Mouse (Mus musculus) C2C12 (cell line): Measurements from ENCODE around the gene Fbxo2. TPM values are rescaled to one million over a fixed set of nuclear protein-coding genes. Genes with fewer than 3 reads are reported as not detected.
"Not testable (repeated sequence)": the region's sequence is repeated elsewhere in the genome, so short reads cannot be mapped to it uniquely, and the experiment has no call there.

Experiments used
- H3K27me3 ChIP-seq: one replicate; pipeline ENCODE4 v1.6.1; 2011; ENCODE audit not compliant: control insufficient read depth, insufficient read depth, insufficient read length
- H3K36me3 ChIP-seq: one replicate; pipeline ENCODE4 v1.6.1; 2011; ENCODE audit not compliant: control insufficient read depth, insufficient read depth
- H3K4me3 ChIP-seq: one replicate; pipeline ENCODE4 v1.5.1; 2011; ENCODE audit warnings: mild to moderate bottlenecking, control low read depth; ENCODE audit not compliant: poor library complexity, insufficient read depth, severe bottlenecking
- H3K79me2 ChIP-seq: one replicate; pipeline ENCODE4 v1.6.1; 2011; ENCODE audit not compliant: control insufficient read depth, insufficient read depth
- H3K79me3 ChIP-seq: one replicate; pipeline ENCODE4 v1.6.1; 2011; ENCODE audit warnings: low read depth, control low read depth
- H3ac ChIP-seq: one replicate; pipeline ENCODE3; 2011; ENCODE audit warnings: low read depth; ENCODE audit not compliant: control insufficient read depth, insufficient read length
- CEBPB ChIP-seq: IDR thresholded peaks from one replicate; pipeline ENCODE4 v1.6.1; 2011; ENCODE audit warnings: low read depth, mild to moderate bottlenecking, control low read depth, moderate library complexity
- CTCF ChIP-seq: IDR thresholded peaks from one replicate; pipeline ENCODE4 v1.5.1; 2011; ENCODE audit not compliant: control insufficient read depth, insufficient read depth, insufficient read length
- FOSL1 ChIP-seq: IDR thresholded peaks from one replicate; pipeline ENCODE4 v1.8.0; 2011; ENCODE audit warnings: mild to moderate bottlenecking, low read length; ENCODE audit not compliant: poor library complexity, insufficient read depth, severe bottlenecking
- MAX ChIP-seq: IDR thresholded peaks from one replicate; pipeline ENCODE4 v1.6.1; 2011; ENCODE audit warnings: mild to moderate bottlenecking, control low read depth
- MYOD1 ChIP-seq: IDR thresholded peaks from one replicate; pipeline ENCODE4 v1.6.1; 2011; ENCODE audit warnings: low read depth; ENCODE audit not compliant: control insufficient read depth, insufficient read length
- MYOG ChIP-seq: IDR thresholded peaks from one replicate; pipeline ENCODE4 v1.6.1; 2011; ENCODE audit not compliant: control insufficient read depth, insufficient read length; ENCODE audit errors: extremely low read depth
- USF1 ChIP-seq: IDR thresholded peaks from one replicate; pipeline ENCODE4 v1.6.1; 2011; ENCODE audit warnings: low read depth, mild to moderate bottlenecking, control low read depth, moderate library complexity
- polyA plus RNA-seq: library from polyadenylated mRNA; unstranded; fragments of >200 nt; fragmentation: generic; extraction: Trizol; gene quantifications from one replicate; pipeline ENCODE4 v1.2.1, GENCODE M21; 2012; ENCODE audit warnings: missing spikeins

Gene Fbxo2
- polyA plus RNA-seq, 1 experiment: 14.2 TPM

GRCm38 (mm10) chr4:148168287-148168686 lies 7.9 kb downstream of the Fbxo2 start:
- no peaks in the 10 kb centered on the region for H3K79me2 ChIP-seq
- TF ChIP-seq CEBPB (no peak), MYOD1 (no peak), USF1 (no peak), FOSL1 (no peak), MAX (peak; percentile 41), MYOG (no peak), CTCF (peak; percentile 33)
- no peaks in the 10 kb centered on the region for H3K79me3 ChIP-seq
- H3K27me3 ChIP-seq: peaks cover 40% of the 10 kb centered on the region
- H3K4me3 ChIP-seq: no peak overlapping the region
- H3K36me3 ChIP-seq: no peaks in the 10 kb centered on the region
- no peak overlapping the region for H3ac ChIP-seq

GRCm38 (mm10) chr4:148169586-148169985 lies 9.2 kb downstream of the Fbxo2 start:
- TF ChIP-seq USF1 (no peak), CEBPB (no peak), MYOD1 (no peak), MYOG (no peak), CTCF (no peak), FOSL1 (no peak), MAX (no peak)
- H3K79me3 ChIP-seq: no peaks in the 10 kb centered on the region
- H3K4me3 ChIP-seq: no peak overlapping the region
- H3ac ChIP-seq: no peak overlapping the region
- H3K27me3 ChIP-seq: peaks cover 44% of the 10 kb centered on the region
- H3K36me3 ChIP-seq: no peaks in the 10 kb centered on the region
- no peaks in the 10 kb centered on the region for H3K79me2 ChIP-seq

- Histone ChIP-seq H3ac (no peak overlapping the region), H3K27me3 (peaks cover 45% of the 10 kb centered on the region), H3K4me3 (no peak overlapping the region), H3K79me3 (no peaks in the 10 kb centered on the region), H3K36me3 (no peaks in the 10 kb centered on the region), H3K79me2 (no peaks in the 10 kb centered on the region)
- peak; percentile 56 for TF ChIP-seq CTCF
- no peak for TF ChIP-seq MYOG
Observed at GRCm38 (mm10) chr4:148170842-148171241, 10.4 kb downstream of the Fbxo2 start.

- H3ac ChIP-seq: no peak overlapping the region
- H3K27me3 ChIP-seq: peaks cover 45% of the 10 kb centered on the region
- H3K4me3 ChIP-seq: no peak overlapping the region
- no peak for TF ChIP-seq FOSL1
- no peak for TF ChIP-seq MYOG
- TF ChIP-seq USF1: no peak
- no peak for TF ChIP-seq CTCF
- no peak for TF ChIP-seq MAX
- no peak for TF ChIP-seq MYOD1
- TF ChIP-seq CEBPB: no peak
- H3K79me2 ChIP-seq: no peaks in the 10 kb centered on the region
- no peaks in the 10 kb centered on the region for H3K79me3 ChIP-seq
- H3K36me3 ChIP-seq: no peaks in the 10 kb centered on the region
Observed at GRCm38 (mm10) chr4:148171261-148171660, 10.8 kb downstream of the Fbxo2 start.

GRCm38 (mm10) chr4:148173811-148174494 lies 13.5 kb downstream of the Fbxo2 start:
- H3K79me3 ChIP-seq: no peaks in the 10 kb centered on the region
- H3K36me3 ChIP-seq: no peaks in the 10 kb centered on the region
- no peak overlapping the region for H3K4me3 ChIP-seq
- H3K79me2 ChIP-seq: no peaks in the 10 kb centered on the region
- peaks cover 67% of the 10 kb centered on the region for H3K27me3 ChIP-seq
- no peak overlapping the region for H3ac ChIP-seq
- TF ChIP-seq MYOD1 (no peak), MYOG (no peak), CEBPB (no peak), MAX (no peak), CTCF (no peak), FOSL1 (no peak), USF1 (no peak)

- Histone ChIP-seq H3K36me3 (no peaks in the 10 kb centered on the region), H3K79me2 (no peaks in the 10 kb centered on the region), H3ac (no peak overlapping the region), H3K27me3 (peaks cover 68% of the 10 kb centered on the region), H3K79me3 (no peaks in the 10 kb centered on the region), H3K4me3 (no peak overlapping the region)
- TF ChIP-seq USF1 (no peak), MYOG (no peak), FOSL1 (no peak)
Observed at GRCm38 (mm10) chr4:148174495-148174862, 14.1 kb downstream of the Fbxo2 start.

- not testable (repeated sequence) for H3K79me3 ChIP-seq, H3ac ChIP-seq, H3K79me2 ChIP-seq, H3K36me3 ChIP-seq, H3K4me3 ChIP-seq
- H3K27me3 ChIP-seq: peaks cover 66% of the 10 kb centered on the region
Observed at GRCm38 (mm10) chr4:148176603-148177002, 16.2 kb downstream of the Fbxo2 start.
